Mouse (Mus musculus): ENCODE data around the gene Chmp3. TPM values are rescaled to one million over a fixed set of nuclear protein-coding genes. Genes with fewer than 3 reads are reported as not detected.

The Chmp3 gene
- polyA plus RNA-seq, 1 experiment from 2014 or later, result 70.3 TPM

Other genes with a start within 250 kb of the Chmp3 start
- gene Smyd1, start 221.6 kb upstream of the Chmp3 start, polyA plus RNA-seq (2014; fragmentation: Nextera tagmentation; extraction: Ambion mirVana), result 28.9 and 31.5 TPM in 2 replicates
- gene Cd8b1, start 221.0 kb upstream of the Chmp3 start, polyA plus RNA-seq (2014; fragmentation: Nextera tagmentation; extraction: Ambion mirVana), result not detected in 2 replicates
- gene Cd8a, start 170.4 kb upstream of the Chmp3 start, polyA plus RNA-seq (2014; fragmentation: Nextera tagmentation; extraction: Ambion mirVana), result not detected in 2 replicates
- 8.3 and 9.6 TPM in 2 replicates for gene Rmnd5a, start 103.2 kb upstream of the Chmp3 start, polyA plus RNA-seq (2014; fragmentation: Nextera tagmentation; extraction: Ambion mirVana)
- gene Rnf103, start 49.9 kb upstream of the Chmp3 start, polyA plus RNA-seq (2014; fragmentation: Nextera tagmentation; extraction: Ambion mirVana), result 20.7 and 21.2 TPM in 2 replicates
- gene Kdm3a, start 89.2 kb downstream of the Chmp3 start, polyA plus RNA-seq (2014; fragmentation: Nextera tagmentation; extraction: Ambion mirVana), result 27.7 and 34.9 TPM in 2 replicates
- 28.4 and 29.3 TPM in 2 replicates for gene Reep1, start 163.8 kb downstream of the Chmp3 start, polyA plus RNA-seq (2014; fragmentation: Nextera tagmentation; extraction: Ambion mirVana)

Data from embryonic facial prominence, embryonic 14.5 days (tissue).